Mouse (Mus musculus): ENCODE results near the gene Olfr724.
"Not testable (repeated sequence)": the region's sequence is repeated elsewhere in the genome, so short reads cannot be mapped to it uniquely, and the experiment has no call there.

- not testable (repeated sequence) for TF ChIP-seq CTCF (IDR thresholded peaks at IDR 0.05; ENCODE audit: borderline replicate concordance, insufficient read depth, low read length); POLR2A (IDR thresholded peaks at IDR 0.05; ENCODE audit: low read depth, low read length)
Measured at GRCm38 (mm10) chr14:49931687-49932086, 31.4 kb downstream of the Olfr724 start, which contains the start of gene Olfr723.

All from embryonic fibroblast, embryonic 13.5 days (primary cell).